Mouse (Mus musculus) hematopoietic stem cell, adult 5-6 weeks (primary cell): ENCODE measurements around the gene Psme4. TPM values are rescaled to one million over a fixed set of nuclear protein-coding genes. Genes with fewer than 3 reads are reported as not detected.
"Not testable (repeated sequence)": the region's sequence is repeated elsewhere in the genome, so short reads cannot be mapped to it uniquely, and the experiment has no call there.

Experiments used
- ATAC-seq, 2 experiments: fragments of 125-278 bp in 1 of 2; replicated peaks in 1 of 2; 2 replicates each; pipeline ENCODE4 v1.8.0; 2016 to 2017; ENCODE audit warnings: inconsistent platforms in 2 of 2, mild to moderate bottlenecking in 2 of 2, moderate number of reproducible peaks in 2 of 2, low read depth in 1 of 2, moderate TSS enrichment in 1 of 2; ENCODE audit not compliant: low FRiP score in 2 of 2, poor library complexity in 2 of 2, severe bottlenecking in 2 of 2, insufficient read depth in 1 of 2, low TSS enrichment in 1 of 2
- total RNA-seq: library from RNA; stranded (forward); fragments of 172-1452, 232-1000 nt; gene quantifications from 2 replicates; pipeline ENCODE4 v1.2.3, GENCODE M21; 2017

The Psme4 gene
- total RNA-seq, result 49.1 and 50.7 TPM in 2 replicates

DNA sequence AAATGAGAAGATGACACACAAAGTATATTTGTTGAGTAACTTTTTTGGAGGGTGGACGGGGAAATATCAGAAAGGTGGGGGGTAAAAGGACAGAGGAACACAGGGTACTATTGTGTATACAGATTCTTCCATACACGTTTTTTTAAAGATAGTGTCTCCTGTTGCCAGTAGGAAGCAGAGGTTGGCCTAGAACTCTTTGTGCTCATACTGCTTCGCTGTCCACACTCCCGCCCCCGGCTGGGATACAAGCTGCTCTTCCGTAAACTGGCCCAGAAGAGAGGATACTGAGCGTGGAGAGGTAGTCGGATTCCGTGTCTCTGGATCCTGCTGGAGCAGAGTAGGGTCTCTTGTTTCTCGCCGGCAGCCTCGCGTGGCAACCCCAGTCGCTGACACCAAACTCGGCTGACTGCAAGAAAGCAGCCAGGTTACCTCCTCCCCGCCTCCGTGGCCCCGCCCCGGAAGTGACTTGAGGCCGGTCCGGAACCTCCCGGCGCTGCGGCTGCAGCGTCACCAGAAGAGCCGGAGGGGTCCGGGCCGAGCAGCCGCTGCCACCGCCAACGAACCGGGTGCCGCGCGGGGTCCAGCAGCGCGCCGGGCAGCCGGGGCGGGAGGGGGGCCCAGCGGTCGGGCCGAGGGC, at the start of gene Psme4:
Gene Psme4 (plus strand): TSS at position 460 of the 637 bp plus-strand sequence.
- peak; percentile 96 to 97 for ATAC-seq

- no peak for ATAC-seq
These were observed 48.1 kb upstream of the Psme4 start for GRCm38 (mm10) chr11:30723438-30723837.

DNA sequence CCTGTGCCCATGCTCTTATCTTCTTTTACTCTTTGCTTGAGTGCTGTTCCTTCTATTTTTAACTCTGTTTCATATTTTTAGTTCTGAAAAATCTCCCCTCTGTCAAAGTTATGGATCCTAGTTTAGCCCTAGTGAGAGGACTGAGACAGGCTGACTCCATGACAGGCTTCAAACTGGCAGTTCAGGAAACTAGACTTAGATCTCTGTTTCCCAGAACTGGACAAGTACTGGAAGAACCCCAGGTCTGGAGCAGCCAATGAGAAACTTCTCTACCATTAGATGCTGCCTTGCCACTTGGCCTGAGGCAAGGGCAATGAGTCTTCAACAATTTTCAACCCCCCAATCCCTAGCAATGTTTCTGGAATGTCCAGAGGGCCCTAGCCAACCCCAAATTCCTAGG, 40.8 kb upstream of the Psme4 start:
- ATAC-seq, result no peak

GRCm38 (mm10) chr11:30733376-30733775, 38.1 kb upstream of the Psme4 start:
- ATAC-seq, result no peak

GRCm38 (mm10) chr11:30743991-30744390, 27.5 kb upstream of the Psme4 start:
- no peak for ATAC-seq

- no peak for ATAC-seq
These were observed 22.6 kb upstream of the Psme4 start for GRCm38 (mm10) chr11:30748938-30749337.

- ATAC-seq, result no peak
These were observed 21.9 kb upstream of the Psme4 start for GRCm38 (mm10) chr11:30749587-30749986.

DNA sequence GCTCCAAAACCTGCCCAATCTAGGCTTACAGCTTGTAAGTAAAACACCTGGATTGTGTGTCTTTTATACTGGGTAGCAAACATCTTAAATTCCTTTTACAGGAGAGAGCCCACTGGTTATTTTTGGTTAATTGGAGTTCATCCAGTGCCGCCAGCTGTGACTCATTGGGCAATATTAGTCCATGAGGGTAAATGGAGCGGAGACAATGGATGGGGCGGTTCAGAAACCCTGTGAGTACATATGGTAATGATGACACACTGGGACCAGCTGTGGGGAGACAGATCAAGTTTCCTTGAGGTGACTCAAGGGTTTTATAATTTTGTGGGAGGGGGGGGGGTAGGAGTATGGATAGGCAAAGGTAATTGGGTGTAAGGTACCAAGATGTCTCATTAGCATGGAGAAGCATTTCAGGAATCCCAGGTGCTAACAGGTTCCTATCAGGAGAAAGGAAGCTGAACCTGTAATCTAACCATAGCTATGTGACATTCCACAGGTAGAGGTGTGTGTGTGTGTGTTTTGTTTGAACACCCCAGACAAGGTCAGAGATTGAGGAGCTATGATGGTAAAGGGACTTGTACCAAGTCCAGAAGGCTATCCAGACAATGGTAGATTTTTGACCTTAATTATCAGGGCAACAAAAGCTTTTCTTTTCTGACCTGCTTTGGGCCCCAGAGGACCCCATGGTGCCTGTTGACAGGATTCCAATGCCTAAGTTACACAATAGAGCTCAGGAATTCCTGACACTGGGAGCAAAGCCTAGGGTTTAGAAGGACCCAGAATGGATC, 21.3 kb upstream of the Psme4 start:
- no peak for ATAC-seq

- ATAC-seq, result no peak
These were observed 18.6 kb upstream of the Psme4 start for GRCm38 (mm10) chr11:30752956-30753355.

DNA sequence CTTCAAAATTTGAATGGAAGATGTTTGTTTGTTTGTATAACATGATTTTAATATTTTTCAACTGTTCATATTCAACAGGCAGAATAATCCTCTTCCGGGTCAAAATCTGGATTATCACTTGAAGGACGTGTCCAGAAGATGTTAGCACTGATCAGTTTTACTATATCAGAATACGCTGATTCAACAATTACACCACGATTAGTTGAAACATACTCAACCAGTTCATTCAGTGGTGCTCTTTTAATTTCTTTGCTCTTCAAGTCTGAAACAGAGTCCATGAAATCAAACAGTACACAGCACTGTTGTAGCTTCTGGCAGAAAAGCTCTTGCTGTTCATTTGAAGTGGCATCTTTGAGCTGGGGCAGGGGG, 17.1 kb upstream of the Psme4 start:
- not testable (repeated sequence) for ATAC-seq

DNA sequence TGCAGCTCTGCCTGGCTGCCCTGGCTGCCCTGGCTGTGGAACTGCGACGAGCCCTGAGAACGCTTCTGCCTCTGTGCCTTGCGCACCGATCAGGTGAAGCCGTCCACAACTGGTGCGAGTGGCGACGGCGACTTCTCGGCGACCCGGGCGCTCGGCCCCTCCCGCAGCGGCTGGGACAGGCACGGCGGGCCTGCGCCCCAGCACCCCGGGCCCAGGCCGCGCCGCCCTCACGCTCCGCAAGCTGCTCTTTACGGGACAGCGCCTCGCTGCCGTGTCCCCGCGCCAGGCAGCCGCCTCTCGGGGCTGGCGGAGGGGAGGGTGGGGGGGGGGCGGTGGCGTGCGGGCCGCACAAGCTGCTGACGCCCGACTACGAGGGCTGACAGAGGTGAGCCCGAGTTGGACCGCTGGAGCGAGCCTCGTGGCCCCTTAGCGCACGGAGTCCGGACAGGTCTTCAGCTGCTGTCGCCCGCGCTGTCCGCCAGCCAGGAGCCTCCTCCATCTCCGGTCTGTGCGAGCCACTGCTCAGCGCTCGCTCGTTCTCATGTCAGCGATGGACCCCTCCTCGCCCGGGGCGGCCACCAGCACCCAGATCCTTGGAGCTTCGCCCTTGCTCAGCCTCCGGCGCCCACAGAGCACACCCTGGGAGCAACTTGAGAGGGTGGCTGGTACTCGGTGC, 16.5 kb upstream of the Psme4 start:
- ATAC-seq, result peak; percentile 69 to 72

GRCm38 (mm10) chr11:30761381-30761780, 10.1 kb upstream of the Psme4 start:
- ATAC-seq, result no peak

- ATAC-seq, result no peak
These were observed 9.6 kb upstream of the Psme4 start for GRCm38 (mm10) chr11:30761891-30762290.

DNA sequence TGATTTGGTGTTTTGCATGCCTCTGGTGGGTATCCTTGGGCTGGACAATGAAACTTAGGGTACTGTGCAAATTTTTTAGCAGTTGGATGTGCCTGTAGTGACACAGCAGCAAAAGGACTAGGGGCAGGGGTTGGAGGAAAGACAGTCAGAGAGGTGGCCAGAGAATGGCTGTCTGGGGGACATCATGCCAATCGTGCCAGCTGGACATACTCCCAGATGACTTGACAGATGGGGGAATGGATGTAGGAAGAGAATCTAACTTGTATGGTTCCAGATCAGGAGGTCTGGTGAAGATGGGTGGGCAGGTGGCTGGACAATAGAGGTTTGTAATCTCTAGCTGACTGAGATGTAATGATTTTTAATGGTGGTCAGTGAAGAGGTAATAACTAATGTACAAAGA, 6.5 kb upstream of the Psme4 start:
- ATAC-seq, result no peak

- no peak for ATAC-seq
These were observed 709 bp upstream of the Psme4 start for GRCm38 (mm10) chr11:30770817-30771216.

GRCm38 (mm10) chr11:30771904-30772581, 517 bp downstream of the Psme4 start:
- peak; percentile 42 to 59 for ATAC-seq

DNA sequence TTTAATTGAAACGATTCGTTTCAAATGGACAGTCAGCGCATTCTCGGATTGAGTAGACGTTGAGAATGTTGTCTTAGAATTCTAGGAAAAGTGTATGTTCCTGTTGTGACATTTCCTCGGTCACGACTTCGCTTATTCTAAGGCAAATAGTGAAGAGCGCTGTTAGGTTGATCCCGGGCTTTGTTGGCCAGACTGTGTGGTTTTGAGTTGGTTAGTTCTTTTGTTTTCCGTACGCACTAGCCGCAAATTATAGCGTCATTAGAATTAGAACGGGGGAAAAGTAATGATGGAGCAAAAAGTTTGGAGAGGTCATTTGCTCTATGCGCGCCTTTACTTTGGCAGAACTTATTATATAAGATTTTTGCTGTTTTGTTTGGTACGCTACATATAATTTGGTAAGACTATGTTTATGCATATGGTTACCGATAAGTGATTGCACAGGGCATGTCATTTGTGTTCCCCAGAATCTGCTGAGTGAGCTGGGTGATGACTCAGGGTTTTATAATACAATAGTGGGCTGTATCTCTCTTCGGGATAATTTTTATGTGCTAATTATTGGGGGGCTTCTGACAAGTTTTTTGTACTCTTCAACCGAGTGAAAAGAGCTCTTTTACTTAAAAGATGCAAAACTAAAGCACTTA, 1.4 kb downstream of the Psme4 start:
- peak in 1 of 2 experiments; percentile 10; a peak in 1 of 4 replicates for ATAC-seq
